Mouse (Mus musculus): ENCODE results near the gene Relch. TPM values are rescaled to one million over a fixed set of nuclear protein-coding genes. Genes with fewer than 3 reads are reported as not detected.
"Not testable (repeated sequence)": the region's sequence is repeated elsewhere in the genome, so short reads cannot be mapped to it uniquely, and the experiment has no call there.

Gene Relch
- polyA plus RNA-seq, 1 experiment from 2014 or later: 21.0 TPM

DNA sequence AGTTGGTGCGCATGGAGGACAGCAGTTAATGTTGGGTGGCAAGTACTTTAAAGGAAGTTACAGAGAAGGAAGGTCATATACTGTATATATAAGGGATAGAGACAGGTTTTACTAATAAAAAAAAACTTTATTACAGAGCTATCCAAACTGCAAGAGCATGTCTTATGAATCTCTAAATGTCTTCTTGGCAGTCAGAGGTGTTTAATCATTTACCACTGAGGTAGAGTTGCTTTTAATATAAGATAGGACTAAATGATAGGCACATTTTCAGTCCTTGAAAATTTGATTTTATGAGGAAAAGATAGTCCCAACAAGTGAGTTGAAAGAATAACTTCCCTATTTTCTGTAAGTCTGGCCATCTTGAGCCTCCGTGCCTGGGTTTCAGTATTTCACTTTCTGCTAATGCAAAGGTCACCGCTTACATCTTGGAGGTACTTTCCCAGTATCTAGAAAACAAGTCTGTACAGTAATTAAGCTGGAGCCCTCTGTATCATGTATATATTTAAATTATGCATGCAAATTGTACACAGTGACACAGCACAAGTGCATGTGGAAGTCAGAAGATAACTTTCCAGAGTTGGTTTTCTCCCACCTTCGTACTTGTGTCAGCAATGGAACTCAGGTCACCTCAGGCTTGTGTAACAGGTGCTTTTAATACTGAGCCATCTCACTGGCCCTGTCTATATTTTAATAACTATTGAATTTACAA, 84.6 kb downstream of the Relch start:
- H3K27me3 ChIP-seq (replicated peaks; ENCODE audit: insufficient read depth, low read length): no peaks in the 10 kb centered on the region
- no peak overlapping the region for H3K9ac ChIP-seq (replicated peaks; ENCODE audit: low read depth)
- no peak overlapping the region for H3K4me3 ChIP-seq (ENCODE audit: low read depth, low read length)
- H3K4me2 ChIP-seq (replicated peaks; ENCODE audit: low read depth, low read length): no peak overlapping the region
- H3K27ac ChIP-seq (ENCODE audit: low read length): no peak overlapping the region
- H3K36me3 ChIP-seq (ENCODE audit: insufficient read depth, low read length): peaks cover 11% of the 10 kb centered on the region
- no peak for TF ChIP-seq EP300 (IDR thresholded peaks at IDR 0.05)
- TF ChIP-seq CTCF (IDR thresholded peaks at IDR 0.05): no peak
- ATAC-seq (no peak), DNase-seq (ENCODE audit: low spot score) (no peak)
- H3K9me3 ChIP-seq (ENCODE audit: low read length): no peaks in the 10 kb centered on the region
- 93% methylated on average over 4 of the region's 4 CpGs for WGBS
- no peaks in the 10 kb centered on the region for H3K4me1 ChIP-seq (ENCODE audit: insufficient read depth, low read depth, low read length)

DNA sequence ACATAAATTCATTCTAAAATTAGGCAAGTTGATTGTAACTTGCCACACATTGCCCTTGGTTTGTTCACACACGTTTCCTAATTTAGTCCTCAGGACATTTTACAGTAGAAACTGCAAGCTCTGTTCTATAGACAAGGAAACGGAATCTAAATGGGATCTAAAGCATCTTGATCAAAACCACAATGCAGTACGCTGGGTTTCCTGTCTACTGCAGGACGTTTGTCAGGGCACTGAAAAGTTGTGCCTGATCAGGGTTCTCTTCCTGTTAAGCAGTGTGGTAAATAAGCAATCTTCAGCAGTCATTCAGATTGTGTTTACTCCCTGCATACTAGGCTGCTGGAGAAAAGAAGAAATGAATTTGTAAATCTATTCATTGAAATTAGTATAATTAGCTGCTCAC, 88.5 kb downstream of the Relch start:
- H3K27me3 ChIP-seq (replicated peaks; ENCODE audit: insufficient read depth, low read length): no peaks in the 10 kb centered on the region
- no peak for ATAC-seq
- no peaks in the 10 kb centered on the region for H3K4me1 ChIP-seq (ENCODE audit: insufficient read depth, low read depth, low read length)
- no peak for TF ChIP-seq EP300 (IDR thresholded peaks at IDR 0.05)
- TF ChIP-seq CTCF (IDR thresholded peaks at IDR 0.05): no peak
- H3K9ac ChIP-seq (replicated peaks; ENCODE audit: low read depth): no peak overlapping the region
- no peak overlapping the region for H3K4me2 ChIP-seq (replicated peaks; ENCODE audit: low read depth, low read length)
- no peak overlapping the region for H3K27ac ChIP-seq (ENCODE audit: low read length)
- DNase-seq (ENCODE audit: low spot score): no peak
- peaks cover 10% of the 10 kb centered on the region for H3K36me3 ChIP-seq (ENCODE audit: insufficient read depth, low read length)
- no peak overlapping the region for H3K4me3 ChIP-seq (ENCODE audit: low read depth, low read length)
- 74% methylated on average over 4 of the region's 4 CpGs for WGBS
- H3K9me3 ChIP-seq (ENCODE audit: low read length): no peaks in the 10 kb centered on the region

DNA sequence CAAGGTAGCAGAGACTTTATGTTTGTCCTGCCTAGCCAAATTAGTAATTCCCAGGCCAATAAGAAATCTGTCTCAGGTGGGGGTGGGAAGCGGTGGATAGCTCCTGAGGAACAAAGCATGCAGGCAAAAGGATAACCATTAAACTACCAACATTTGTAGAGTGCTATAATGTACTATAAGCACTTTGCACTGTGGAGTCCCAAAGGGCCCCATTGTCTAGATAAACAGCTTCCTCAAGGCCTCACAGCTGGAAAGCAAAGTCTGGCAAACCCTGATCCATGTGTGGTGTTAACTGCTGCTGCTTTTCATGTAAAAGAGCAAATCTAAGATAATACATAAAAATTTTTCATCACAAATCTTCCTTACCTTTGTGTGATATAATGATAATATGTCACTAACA, 89.3 kb downstream of the Relch start:
- no peaks in the 10 kb centered on the region for H3K4me1 ChIP-seq (ENCODE audit: insufficient read depth, low read depth, low read length)
- H3K27ac ChIP-seq (ENCODE audit: low read length): no peak overlapping the region
- no peak overlapping the region for H3K9ac ChIP-seq (replicated peaks; ENCODE audit: low read depth)
- H3K36me3 ChIP-seq (ENCODE audit: insufficient read depth, low read length): peaks cover 10% of the 10 kb centered on the region
- TF ChIP-seq CTCF (IDR thresholded peaks at IDR 0.05) (no peak), EP300 (IDR thresholded peaks at IDR 0.05) (no peak)
- H3K27me3 ChIP-seq (replicated peaks; ENCODE audit: insufficient read depth, low read length): no peaks in the 10 kb centered on the region
- H3K9me3 ChIP-seq (ENCODE audit: low read length): no peaks in the 10 kb centered on the region
- H3K4me3 ChIP-seq (ENCODE audit: low read depth, low read length): no peak overlapping the region
- no peak overlapping the region for H3K4me2 ChIP-seq (replicated peaks; ENCODE audit: low read depth, low read length)
- 96% methylated on average over 1 of the region's 1 CpGs for WGBS
- DNase-seq (ENCODE audit: low spot score) (no peak), ATAC-seq (no peak)

DNA sequence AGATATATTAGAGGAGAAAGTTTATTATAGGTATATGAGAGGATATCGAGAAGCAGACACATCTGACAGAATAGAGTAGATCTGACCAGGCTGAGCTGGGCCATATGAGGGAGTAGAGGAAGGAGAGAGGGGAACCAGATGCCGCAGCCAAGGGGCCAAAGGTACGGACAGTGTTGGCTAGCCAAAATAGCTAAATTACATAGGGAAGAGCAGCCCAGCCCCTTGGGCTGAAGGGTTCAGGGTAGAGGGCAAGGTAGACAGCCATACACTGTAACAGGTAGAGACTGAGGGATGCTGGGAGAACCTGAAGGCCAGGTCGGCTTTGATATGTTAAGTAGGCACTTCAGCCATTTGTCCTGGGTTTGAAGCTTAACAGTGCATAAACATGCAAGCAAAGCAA, 95.1 kb downstream of the Relch start:
- Histone ChIP-seq H3K9ac (replicated peaks; ENCODE audit: low read depth) (no peak overlapping the region), H3K27me3 (replicated peaks; ENCODE audit: insufficient read depth, low read length) (no peaks in the 10 kb centered on the region), H3K27ac (ENCODE audit: low read length) (no peak overlapping the region), H3K9me3 (ENCODE audit: low read length) (no peaks in the 10 kb centered on the region), H3K36me3 (ENCODE audit: insufficient read depth, low read length) (peaks cover 4% of the 10 kb centered on the region; the same call in 1 of the 2 replicates), H3K4me2 (replicated peaks; ENCODE audit: low read depth, low read length) (no peak overlapping the region), H3K4me3 (ENCODE audit: low read depth, low read length) (no peak overlapping the region), H3K4me1 (ENCODE audit: insufficient read depth, low read depth, low read length) (no peaks in the 10 kb centered on the region)
- WGBS: 84% methylated on average over 4 of the region's 4 CpGs
- ATAC-seq (no peak), DNase-seq (ENCODE audit: low spot score) (no peak)
- no peak for TF ChIP-seq EP300 (IDR thresholded peaks at IDR 0.05)
- TF ChIP-seq CTCF (IDR thresholded peaks at IDR 0.05): no peak

DNA sequence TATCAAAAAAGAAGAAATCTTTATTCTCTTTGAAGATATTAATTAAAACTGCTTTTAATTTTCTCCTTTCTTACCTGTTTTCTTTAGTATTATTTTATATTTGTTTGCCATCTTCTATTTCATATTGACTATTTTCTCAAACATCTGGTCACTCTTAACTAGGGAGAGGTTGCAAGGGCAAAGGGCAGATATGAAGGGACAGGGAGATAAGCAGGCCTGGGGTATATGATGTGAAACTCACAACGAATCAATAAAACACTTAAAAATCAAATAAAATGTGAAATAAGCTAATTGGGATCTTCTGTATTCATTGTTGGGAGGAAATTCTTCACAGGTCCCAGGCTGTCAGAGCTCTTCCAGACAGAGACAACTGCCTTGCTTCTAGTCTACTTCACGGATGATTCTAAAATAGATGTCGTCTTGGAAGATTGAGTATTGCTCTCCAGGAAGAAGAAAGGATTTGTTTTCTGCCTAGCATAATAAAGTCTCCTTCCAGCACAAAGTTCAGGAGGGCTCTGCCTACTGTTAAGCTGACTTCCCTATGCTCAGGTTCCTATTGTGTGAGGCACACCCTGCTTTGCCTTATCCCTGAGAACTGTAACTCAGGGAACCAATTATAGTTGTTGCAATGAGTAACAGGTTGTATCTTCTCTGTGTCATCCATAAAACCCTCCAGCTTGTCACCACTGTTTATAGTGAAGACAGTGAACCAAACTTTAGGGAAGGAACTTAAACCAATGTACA, 95.9 kb downstream of the Relch start:
- Histone ChIP-seq H3K9ac (replicated peaks; ENCODE audit: low read depth) (no peak overlapping the region), H3K27ac (ENCODE audit: low read length) (no peak overlapping the region)
- 67% methylated on average over 3 of the region's 3 CpGs for WGBS

DNA sequence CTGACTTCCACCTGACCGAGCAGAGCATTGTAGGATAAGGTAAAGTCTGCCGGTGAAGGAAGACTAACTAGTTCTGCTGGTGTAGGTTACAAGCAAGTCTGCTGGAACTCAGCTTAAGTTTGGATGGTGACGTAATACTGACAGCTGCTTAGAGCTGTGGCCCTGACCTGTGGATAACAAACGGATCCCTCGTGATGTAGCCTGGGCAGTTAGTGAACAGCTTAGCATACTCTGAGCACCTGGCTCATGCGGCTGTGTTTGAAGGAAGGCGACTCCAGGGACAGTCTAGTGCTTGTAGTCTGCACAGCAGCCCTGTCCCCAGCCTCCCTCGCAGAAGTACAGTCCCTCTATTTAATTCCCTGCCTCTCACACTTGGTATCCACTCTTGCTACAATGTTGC, 101.9 kb downstream of the Relch start:
- Histone ChIP-seq H3K9me3 (ENCODE audit: low read length) (no peaks in the 10 kb centered on the region), H3K4me3 (ENCODE audit: low read depth, low read length) (no peak overlapping the region), H3K4me1 (ENCODE audit: insufficient read depth, low read depth, low read length) (no peaks in the 10 kb centered on the region), H3K27me3 (replicated peaks; ENCODE audit: insufficient read depth, low read length) (no peaks in the 10 kb centered on the region), H3K9ac (replicated peaks; ENCODE audit: low read depth) (no peak overlapping the region), H3K4me2 (replicated peaks; ENCODE audit: low read depth, low read length) (no peak overlapping the region), H3K27ac (ENCODE audit: low read length) (no peak overlapping the region), H3K36me3 (ENCODE audit: insufficient read depth, low read length) (no peaks in the 10 kb centered on the region)
- DNase-seq (ENCODE audit: low spot score) (no peak), ATAC-seq (no peak)
- TF ChIP-seq CTCF (IDR thresholded peaks at IDR 0.05) (no peak), EP300 (IDR thresholded peaks at IDR 0.05) (no peak)
- 57% methylated on average over 8 of the region's 8 CpGs for WGBS

More for the DNA sequence above, 95.9 kb downstream of the Relch start:
- ATAC-seq (no peak), DNase-seq (ENCODE audit: low spot score) (no peak)
- H3K4me2 ChIP-seq (replicated peaks; ENCODE audit: low read depth, low read length): no peak overlapping the region
- H3K36me3 ChIP-seq (ENCODE audit: insufficient read depth, low read length): peaks cover 2% of the 10 kb centered on the region; the same call in 1 of the 2 replicates
- H3K9me3 ChIP-seq (ENCODE audit: low read length): no peaks in the 10 kb centered on the region
- TF ChIP-seq EP300 (IDR thresholded peaks at IDR 0.05) (no peak), CTCF (IDR thresholded peaks at IDR 0.05) (no peak)
- no peak overlapping the region for H3K4me3 ChIP-seq (ENCODE audit: low read depth, low read length)
- H3K4me1 ChIP-seq (ENCODE audit: insufficient read depth, low read depth, low read length): no peaks in the 10 kb centered on the region
- H3K27me3 ChIP-seq (replicated peaks; ENCODE audit: insufficient read depth, low read length): no peaks in the 10 kb centered on the region

DNA sequence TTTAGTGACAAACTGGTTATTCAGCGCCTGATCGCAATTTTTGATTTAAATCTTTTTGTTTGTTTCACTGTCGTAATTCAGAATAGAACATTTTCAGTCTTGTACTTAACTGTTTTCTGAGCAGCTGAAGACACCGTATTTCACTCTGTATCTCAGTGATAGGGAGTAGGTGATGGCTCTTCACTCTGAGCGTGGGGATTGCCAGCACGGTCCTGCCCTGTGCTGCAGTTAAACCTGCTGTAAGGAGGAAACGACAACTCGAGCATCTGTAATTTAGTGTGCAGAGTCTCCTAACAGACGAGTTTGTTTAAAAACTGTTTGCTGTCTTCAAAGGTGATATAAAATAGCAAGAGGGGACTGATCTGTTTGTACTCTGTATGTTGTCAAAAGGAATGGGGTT, 102.4 kb downstream of the Relch start:
- H3K36me3 ChIP-seq (ENCODE audit: insufficient read depth, low read length); H3K9ac ChIP-seq (replicated peaks; ENCODE audit: low read depth); DNase-seq (ENCODE audit: low spot score); H3K27me3 ChIP-seq (replicated peaks; ENCODE audit: insufficient read depth, low read length); H3K9me3 ChIP-seq (ENCODE audit: low read length); ATAC-seq; H3K4me3 ChIP-seq (ENCODE audit: low read depth, low read length); H3K4me2 ChIP-seq (replicated peaks; ENCODE audit: low read depth, low read length); H3K27ac ChIP-seq (ENCODE audit: low read length); H3K4me1 ChIP-seq (ENCODE audit: insufficient read depth, low read depth, low read length): not testable (repeated sequence)
- 73% methylated on average over 9 of the region's 9 CpGs for WGBS
